Mouse (Mus musculus): ENCODE results near the gene Sult2a5. TPM values are rescaled to one million over a fixed set of nuclear protein-coding genes. Genes with fewer than 3 reads are reported as not detected.

Gene Sult2a5
- not detected in 2 replicates for polyA plus RNA-seq (2014; fragmentation: Nextera tagmentation; extraction: Ambion mirVana)

GRCm38 (mm10) chr7:13623667-13624066 lies at the start of gene Sult2a5:
Gene Sult2a5 (plus strand): TSS chr7:13623967.
- Histone ChIP-seq H3K4me1 (ENCODE audit: control insufficient read depth in 2 of 2, insufficient read depth in 2 of 2, low read length in 2 of 2) (no peaks in the 10 kb centered on the region), H3K4me3 (ENCODE audit: control insufficient read depth in 1 of 2, insufficient read depth in 1 of 2, low read depth in 1 of 2, low read length in 2 of 2) (no peak within 1 kb of the TSS), H3K9ac (ENCODE audit: low read length) (no peak within 1 kb of the TSS), H3K9me3 (ENCODE audit: control insufficient read depth, low read length) (peaks cover 4% of the 10 kb centered on the region; the same call in 1 of the 2 replicates), H3K27me3 (ENCODE audit: control insufficient read depth, insufficient read depth, low read length) (no peaks in the 10 kb centered on the region), H3K36me3 (ENCODE audit: control insufficient read depth, insufficient read depth, low read length) (no peaks in the 10 kb centered on the region), H3K4me2 (ENCODE audit: low read length) (no peak within 1 kb of the TSS), H3K27ac (replicated peaks in 1 of 2; ENCODE audit: control insufficient read depth in 1 of 2, insufficient read depth in 1 of 2, low read depth in 2 of 2, low read length in 2 of 2) (no peak within 1 kb of the TSS)
- ATAC-seq (ENCODE audit: insufficient number of reproducible peaks, insufficient read depth, low FRiP score, low read depth) = no peak

Other genes starting within 250 kb of the Sult2a5 start
- not detected in 2 replicates for gene Cabp5, start 225.8 kb upstream of the Sult2a5 start, polyA plus RNA-seq (2014; fragmentation: Nextera tagmentation; extraction: Ambion mirVana)
- gene Bsph1, start 173.1 kb upstream of the Sult2a5 start, polyA plus RNA-seq (2014; fragmentation: Nextera tagmentation; extraction: Ambion mirVana) = not detected in 2 replicates
- not detected in 2 replicates for gene Bsph2, start 52.9 kb upstream of the Sult2a5 start, polyA plus RNA-seq (2014; fragmentation: Nextera tagmentation; extraction: Ambion mirVana)
- gene Sult2a2, start 109.5 kb downstream of the Sult2a5 start, polyA plus RNA-seq (2014; fragmentation: Nextera tagmentation; extraction: Ambion mirVana) = not detected in 2 replicates
- gene Sult2a1, start 213.4 kb downstream of the Sult2a5 start, polyA plus RNA-seq (2014; fragmentation: Nextera tagmentation; extraction: Ambion mirVana) = not detected in 2 replicates

Measured in heart, embryonic 14.5 days (tissue).